Mouse (Mus musculus) thymus, adult 2 months (tissue): ENCODE measurements around the gene Gm960. TPM values are rescaled to one million over a fixed set of nuclear protein-coding genes. Genes with fewer than 3 reads are reported as not detected.

Experiments
- DNase-seq: peaks from one replicate; pipeline ENCODE4 v3.0.0; 2021
- H3K27ac ChIP-seq: fragments of 200-500 bp; 2 replicates; pipeline ENCODE4 v1.5.1; 2012; ENCODE audit warnings: low read length, control low read depth; ENCODE audit not compliant: control insufficient read depth, insufficient read depth
- H3K27me3 ChIP-seq: fragments of 200-500 bp; 2 replicates; pipeline ENCODE4 v1.6.1; 2012; ENCODE audit warnings: mild to moderate bottlenecking, low read length, moderate library complexity, mixed read lengths; ENCODE audit not compliant: control insufficient read depth, insufficient read depth
- H3K36me3 ChIP-seq: fragments of 200-500 bp; 2 replicates; pipeline ENCODE4 v1.6.1; 2012; ENCODE audit warnings: mild to moderate bottlenecking, low read length, moderate library complexity; ENCODE audit not compliant: control insufficient read depth, insufficient read depth
- H3K4me1 ChIP-seq: fragments of 200-500 bp; replicated peaks from 2 replicates; pipeline ENCODE4 v1.6.1; 2012; ENCODE audit warnings: low read length; ENCODE audit not compliant: control insufficient read depth, insufficient read depth
- H3K4me3 ChIP-seq: fragments of 200-500 bp; 2 replicates; pipeline ENCODE4 v1.5.1; 2012; ENCODE audit warnings: mild to moderate bottlenecking, low read length, control low read depth, moderate library complexity; ENCODE audit not compliant: control insufficient read depth, insufficient read depth
- CTCF ChIP-seq: fragments of 200-500 bp; IDR thresholded peaks from 2 replicates; pipeline ENCODE4 v1.5.1; 2012; ENCODE audit warnings: mild to moderate bottlenecking, control low read depth, low read length, moderate library complexity, borderline replicate concordance; ENCODE audit not compliant: control insufficient read depth, poor library complexity, insufficient read depth; ENCODE audit errors: extremely low read depth
- POLR2A ChIP-seq: fragments of 200-500 bp; IDR thresholded peaks from 2 replicates; pipeline ENCODE4 v1.6.1; 2012; ENCODE audit warnings: mild to moderate bottlenecking, low read length, control low read depth, moderate library complexity; ENCODE audit not compliant: control insufficient read depth, poor library complexity, insufficient read depth; ENCODE audit errors: extremely low read depth
- WGBS: fragments of 180-500 bp; shearing (Covaris S2); methylation state at CpG from one replicate; pipeline ENCODE4 v1.1.7; 2018; 5-methylcytosine and 5-hydroxymethylcytosine counted together
- polyA plus RNA-seq: library from polyadenylated mRNA; depleted of rRNA; stranded (reverse); fragments of >200 nt; gene quantifications from 2 replicates; pipeline ENCODE4 v1.2.3, GENCODE M21; 2012

Gene Gm960
- polyA plus RNA-seq, 1 experiment, result 0.04 TPM

DNA sequence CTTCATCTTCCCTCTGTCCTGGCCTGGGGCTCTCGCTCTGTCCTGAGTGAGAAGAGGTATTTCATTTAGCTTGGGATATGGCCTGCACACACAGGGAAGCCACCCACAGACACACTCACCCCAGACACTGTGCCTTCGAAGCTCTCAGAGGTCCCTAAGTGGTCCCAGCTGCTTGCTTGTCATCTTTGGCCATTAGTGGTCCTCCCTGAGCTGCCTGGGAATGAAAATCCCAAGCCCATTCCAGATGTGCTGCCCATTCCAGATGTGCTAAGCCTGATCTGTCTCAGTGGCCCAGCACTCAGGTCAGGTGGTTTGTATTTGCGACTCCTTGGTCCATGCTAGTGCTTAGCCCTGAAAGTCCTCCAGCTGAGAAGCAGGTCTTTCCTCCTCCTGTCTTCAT is 15.4 kb upstream of the Gm960 start:
- TF ChIP-seq POLR2A (no peak), CTCF (no peak)
- Histone ChIP-seq H3K4me3 (no peak overlapping the region), H3K4me1 (0 out of 2 replicates have a peak, but pooled peaks cover 2% of the 10 kb centered on the region), H3K36me3 (no peaks in the 10 kb centered on the region), H3K27ac (no peak overlapping the region), H3K27me3 (no peaks in the 10 kb centered on the region; the same call in 1 of the 2 replicates)
- WGBS, result 86% methylated on average over 3 of the region's 3 CpGs
- no peak for DNase-seq

DNA sequence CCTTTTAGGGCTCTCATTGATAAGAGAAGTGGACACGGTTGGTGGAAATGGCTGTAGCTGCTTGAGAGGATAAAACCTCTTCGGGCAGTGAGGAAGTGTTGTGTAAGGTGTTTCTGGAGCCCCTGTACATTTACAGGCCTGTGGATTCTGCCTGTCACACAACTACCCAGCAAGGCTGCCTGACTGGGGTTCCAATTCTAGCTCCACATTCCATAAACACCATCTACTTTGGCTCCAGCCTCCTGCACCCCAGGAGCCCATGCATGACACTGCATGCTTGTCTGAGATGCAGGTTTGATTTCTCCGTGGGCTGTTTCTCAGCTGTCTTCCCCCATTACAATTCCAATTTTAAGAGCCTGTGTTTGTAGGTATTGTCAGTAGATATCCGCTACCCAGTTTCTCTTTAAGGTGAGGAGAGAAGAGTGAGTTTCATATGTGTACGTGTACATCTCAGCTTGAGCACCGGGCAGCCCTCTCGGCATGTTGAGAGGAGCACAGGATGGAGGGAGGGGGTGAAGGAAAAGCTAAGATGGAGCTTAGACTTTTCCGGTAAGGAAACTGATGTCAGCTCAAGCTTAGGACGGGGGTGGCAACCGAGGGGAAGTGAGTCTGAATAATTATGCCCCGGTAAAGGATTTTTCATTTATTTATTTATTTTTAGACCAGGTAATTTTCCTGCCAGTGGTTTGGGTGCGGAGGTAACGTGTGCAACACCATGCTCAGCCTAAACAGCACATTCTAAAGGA is 14.5 kb upstream of the Gm960 start:
- Histone ChIP-seq H3K4me3 (no peak overlapping the region), H3K27ac (no peak overlapping the region), H3K27me3 (no peaks in the 10 kb centered on the region; the same call in 1 of the 2 replicates), H3K36me3 (no peaks in the 10 kb centered on the region), H3K4me1 (no peaks in the 10 kb centered on the region)
- WGBS, result 25% methylated on average over 13 of the region's 13 CpGs
- DNase-seq, result no peak
- TF ChIP-seq CTCF, result no peak
- TF ChIP-seq POLR2A, result no peak

DNA sequence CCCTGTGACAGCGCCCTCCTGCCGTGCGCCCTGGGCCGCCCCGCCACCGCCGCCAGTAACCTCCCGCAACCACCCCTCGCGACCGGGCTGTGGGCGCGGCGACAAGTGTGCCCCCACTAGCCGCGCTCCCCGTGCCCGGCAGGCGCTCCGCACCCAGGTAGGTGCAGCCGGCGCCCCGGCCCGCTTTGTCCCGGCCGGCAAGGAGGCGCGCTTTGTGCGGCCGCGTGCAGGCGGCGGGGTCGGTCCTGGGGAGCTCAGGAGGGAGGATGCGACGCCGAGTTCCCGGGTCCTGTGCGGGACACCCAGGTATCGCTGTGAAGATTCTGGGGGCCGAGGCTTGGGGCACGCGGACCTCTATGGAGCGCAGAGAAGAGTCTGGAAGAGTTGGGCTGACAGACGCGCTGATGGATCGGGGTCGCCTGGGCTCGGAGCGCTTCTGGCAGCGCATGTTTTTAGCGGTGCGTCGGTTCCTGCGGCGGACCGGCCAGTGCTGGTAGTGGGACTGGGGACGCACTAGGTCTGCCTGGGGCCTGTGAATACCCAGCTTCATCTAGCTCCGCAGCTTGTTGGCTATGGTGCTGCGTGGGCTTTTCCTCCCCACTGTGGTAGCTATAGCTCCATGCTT is 13.8 kb upstream of the Gm960 start:
- Histone ChIP-seq H3K4me1 (no peaks in the 10 kb centered on the region), H3K27ac (no peak overlapping the region), H3K4me3 (no peak overlapping the region), H3K36me3 (no peaks in the 10 kb centered on the region), H3K27me3 (no peaks in the 10 kb centered on the region; the same call in 1 of the 2 replicates)
- DNase-seq, result no peak
- WGBS, result 1% methylated on average over 60 of the region's 60 CpGs
- TF ChIP-seq POLR2A (no peak), CTCF (no peak)

DNA sequence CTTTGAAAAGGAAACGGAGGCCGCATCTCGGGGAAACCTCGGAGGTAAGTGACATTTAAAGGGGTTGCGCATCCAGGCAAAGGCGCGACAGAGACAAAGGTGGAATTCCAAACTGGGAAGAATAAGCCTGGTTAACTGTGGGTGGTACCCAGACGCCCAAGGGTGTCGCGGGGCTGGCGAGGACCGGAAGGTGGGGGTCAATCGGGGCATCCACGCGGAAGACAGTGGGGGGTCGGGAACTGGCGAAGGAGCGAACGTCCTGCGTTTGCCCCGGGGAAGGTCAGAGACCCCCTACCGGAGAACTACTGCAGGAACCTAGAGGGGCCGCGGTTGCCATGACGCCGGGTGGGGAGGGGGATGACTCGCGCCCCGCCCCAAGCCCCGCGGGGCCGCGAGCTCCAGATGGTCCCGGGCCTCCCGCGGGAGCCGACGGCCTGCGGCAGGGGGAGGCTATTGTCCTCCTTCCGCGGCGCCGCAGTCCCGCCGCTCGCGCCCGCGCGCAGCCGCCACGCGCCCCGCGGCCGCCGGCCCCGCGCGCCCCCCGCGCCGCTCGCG is 13.2 kb upstream of the Gm960 start:
- no peaks in the 10 kb centered on the region; the same call in 1 of the 2 replicates for H3K27me3 ChIP-seq

DNA sequence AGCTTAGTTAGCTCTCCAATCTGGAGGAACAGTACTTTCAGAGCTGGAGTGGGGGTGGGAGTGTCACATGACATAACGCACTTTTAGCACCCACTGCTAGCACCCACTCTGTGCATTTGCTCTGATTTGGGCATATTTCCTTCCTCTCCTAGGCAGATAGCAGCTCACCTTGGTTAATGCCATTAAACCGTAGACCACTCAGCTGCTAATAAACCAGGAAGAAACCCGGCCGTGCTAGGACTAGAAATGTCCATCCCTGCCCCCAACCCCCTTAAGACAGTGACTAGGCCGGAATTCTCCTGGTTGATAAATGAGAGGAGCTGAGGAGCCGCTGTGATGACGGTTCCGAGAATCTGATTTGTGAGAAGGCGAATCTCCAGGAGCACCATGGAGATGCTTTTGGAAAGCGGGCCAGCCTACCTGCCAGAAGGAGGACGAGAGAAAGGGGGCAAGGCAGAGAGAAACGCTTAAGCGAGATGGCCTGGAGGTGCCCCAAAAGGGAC is 12.7 kb upstream of the Gm960 start, which contains the start of gene Sptbn2:
TSS of gene Sptbn2 (plus strand) at position 70 of the 503 bp plus-strand sequence.
- H3K36me3 ChIP-seq, result no peaks in the 10 kb centered on the region
- WGBS, result 59% methylated on average over 13 of the region's 13 CpGs
- H3K27ac ChIP-seq, result no peak within 1 kb of the TSS
- no peak within 1 kb of the TSS; the same call in 1 of the 2 replicates for H3K4me3 ChIP-seq
- no peaks in the 10 kb centered on the region for H3K4me1 ChIP-seq
- H3K27me3 ChIP-seq, result no peaks in the 10 kb centered on the region; the same call in 1 of the 2 replicates
- no peak for DNase-seq
- TF ChIP-seq CTCF, result no peak

More for the DNA sequence above, 13.2 kb upstream of the Gm960 start:
- no peak overlapping the region; the same call in 1 of the 2 replicates for H3K4me3 ChIP-seq
- DNase-seq, result no peak
- no peak overlapping the region for H3K27ac ChIP-seq
- WGBS, result 4% methylated on average over 63 of the region's 65 CpGs
- TF ChIP-seq POLR2A, result no peak
- no peak for TF ChIP-seq CTCF
- H3K4me1 ChIP-seq, result no peaks in the 10 kb centered on the region
- no peaks in the 10 kb centered on the region for H3K36me3 ChIP-seq

DNA sequence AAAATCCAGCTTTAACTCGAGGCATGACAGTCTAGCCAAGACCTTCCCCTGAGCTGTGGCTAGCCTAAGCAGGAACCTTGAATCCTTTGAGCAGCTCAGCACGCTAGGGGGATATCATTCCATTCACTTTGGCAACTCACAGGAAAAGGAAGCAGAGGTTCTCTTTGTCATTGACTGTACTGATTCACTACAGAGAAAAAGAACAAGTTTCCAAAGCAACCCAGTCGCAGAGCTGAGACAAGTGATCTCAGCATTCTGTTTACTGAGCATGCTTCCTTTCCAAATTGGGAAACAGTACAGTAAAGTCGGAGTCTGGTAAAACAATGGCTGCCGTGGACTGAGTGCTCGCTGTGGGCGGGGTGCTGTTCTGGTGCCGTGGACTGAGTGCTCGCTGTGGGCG is 10.3 kb upstream of the Gm960 start:
- no peaks in the 10 kb centered on the region for H3K4me1 ChIP-seq
- TF ChIP-seq CTCF, result no peak
- TF ChIP-seq POLR2A, result no peak
- H3K4me3 ChIP-seq, result no peak overlapping the region
- 76% methylated on average over 10 of the region's 10 CpGs for WGBS
- no peaks in the 10 kb centered on the region for H3K36me3 ChIP-seq
- no peak for DNase-seq
- H3K27me3 ChIP-seq, result no peaks in the 10 kb centered on the region; the same call in 1 of the 2 replicates
- H3K27ac ChIP-seq, result no peak overlapping the region

DNA sequence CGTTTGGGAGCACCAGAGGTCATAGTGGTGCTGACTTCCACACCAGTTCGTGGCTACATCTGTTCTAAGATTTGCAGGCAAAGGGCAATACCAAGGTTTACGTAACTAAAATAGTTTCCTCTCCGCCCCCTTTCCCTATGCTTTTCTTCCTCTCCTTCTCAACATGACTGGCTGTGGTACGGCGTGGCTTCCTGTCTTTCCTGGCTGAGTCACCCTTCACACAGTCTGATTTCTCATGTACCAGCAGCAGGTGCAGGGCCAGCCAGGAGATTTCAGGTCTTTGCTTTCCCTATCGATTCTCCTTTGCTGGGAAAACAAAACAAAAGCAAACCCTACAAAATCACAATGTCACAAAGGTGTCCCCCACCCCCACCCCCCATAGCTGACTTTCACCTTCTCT is 2.8 kb upstream of the Gm960 start:
- Histone ChIP-seq H3K36me3 (no peaks in the 10 kb centered on the region), H3K4me1 (peaks cover 7% of the 10 kb centered on the region), H3K27ac (no peak overlapping the region), H3K27me3 (peaks cover 13% of the 10 kb centered on the region), H3K4me3 (no peak overlapping the region)
- TF ChIP-seq CTCF, result no peak
- no peak for TF ChIP-seq POLR2A
- DNase-seq, result no peak
- WGBS, result 6% methylated on average over 7 of the region's 7 CpGs
